Mouse (Mus musculus) bone marrow macrophage, adult 2 months (primary cell): ENCODE results near the gene Tnp2.

Experiments used
- CTCF ChIP-seq: IDR thresholded peaks from 2 replicates; pipeline ENCODE4 v1.5.1; 2012; ENCODE audit warnings: low read depth, mild to moderate bottlenecking, low read length, moderate library complexity
- POLR2A ChIP-seq: IDR thresholded peaks from 2 replicates; pipeline ENCODE4 v1.6.1; 2012; ENCODE audit warnings: mild to moderate bottlenecking, low read depth, low read length, borderline replicate concordance

DNA sequence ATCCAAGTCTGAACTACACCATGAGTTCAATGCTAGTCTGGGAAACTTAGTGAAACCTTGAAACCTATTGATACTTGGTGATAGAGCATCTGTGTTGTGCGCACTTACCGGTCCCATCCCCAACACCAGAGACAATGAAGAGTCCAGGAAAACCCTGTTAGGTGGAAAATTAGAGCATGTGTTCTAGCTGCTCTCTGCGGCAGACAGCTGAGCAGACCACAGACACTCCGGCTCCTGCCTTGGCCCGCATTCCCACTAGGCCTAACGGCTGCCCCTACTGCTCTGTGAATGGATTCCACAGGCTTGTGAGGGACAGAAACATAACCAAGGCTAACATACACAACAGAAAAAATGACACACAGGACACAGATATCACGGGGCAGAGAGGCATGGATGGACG lies 14.9 kb downstream of the Tnp2 start:
- TF ChIP-seq CTCF, result no peak
- TF ChIP-seq POLR2A, result no peak
